Mouse (Mus musculus): ENCODE measurements at regions not wholly inside any gene's neighbourhood (a gene's known extent, or its start where the extent isn't known, plus 50 kb on each side); places are given as distances from the start of the nearest gene placed in this dataset.
A peak's percentile ranks its signal among the peaks of the same experiment; 100 is the strongest.

GRCm38 (mm10) chr15:97466110-97466509 lies 219.0 kb upstream of the Amigo2 start:
- Histone ChIP-seq H3K9ac (no peak overlapping the region), H3K27ac (no peak overlapping the region), H3K9me3 (no peaks in the 10 kb centered on the region), H3K4me2 (no peak overlapping the region), H3K36me3 (no peaks in the 10 kb centered on the region), H3K27me3 (replicated peaks) (no peaks in the 10 kb centered on the region), H3K4me3 (replicated peaks) (no peak overlapping the region), H3K4me1 (no peaks in the 10 kb centered on the region)
- no peak for ATAC-seq (ENCODE audit: insufficient read depth, low FRiP score, low read depth)
- WGBS: 62% methylated on average over 3 of the region's 3 CpGs

- H3K4me3 ChIP-seq (replicated peaks): no peak overlapping the region
- ATAC-seq (ENCODE audit: insufficient read depth, low FRiP score, low read depth): 0 out of 2 replicates have a peak, but pooled peaks have one; percentile 22
- H3K4me1 ChIP-seq: no peaks in the 10 kb centered on the region
- no peaks in the 10 kb centered on the region for H3K27me3 ChIP-seq (replicated peaks)
- H3K9me3 ChIP-seq: no peaks in the 10 kb centered on the region
- H3K9ac ChIP-seq: no peak overlapping the region
- H3K36me3 ChIP-seq: no peaks in the 10 kb centered on the region
- H3K4me2 ChIP-seq: no peak overlapping the region
- H3K27ac ChIP-seq: no peak overlapping the region
- 79% methylated on average over 8 of the region's 8 CpGs for WGBS
Observed at GRCm38 (mm10) chr15:97465366-97465765, 218.3 kb upstream of the Amigo2 start.

GRCm38 (mm10) chr15:97464737-97465136 lies 217.7 kb upstream of the Amigo2 start:
- Histone ChIP-seq H3K36me3 (no peaks in the 10 kb centered on the region), H3K4me1 (no peaks in the 10 kb centered on the region), H3K27me3 (replicated peaks) (no peaks in the 10 kb centered on the region), H3K27ac (no peak overlapping the region), H3K4me2 (no peak overlapping the region), H3K9me3 (no peaks in the 10 kb centered on the region), H3K4me3 (replicated peaks) (no peak overlapping the region), H3K9ac (no peak overlapping the region)
- no peak for ATAC-seq (ENCODE audit: insufficient read depth, low FRiP score, low read depth)
- 75% methylated on average over 9 of the region's 9 CpGs for WGBS

GRCm38 (mm10) chr15:97462587-97462986 lies 215.5 kb upstream of the Amigo2 start:
- no peak overlapping the region for H3K9ac ChIP-seq
- ATAC-seq (ENCODE audit: insufficient read depth, low FRiP score, low read depth): no peak
- H3K27ac ChIP-seq: no peak overlapping the region
- H3K4me1 ChIP-seq: no peaks in the 10 kb centered on the region
- no peak overlapping the region for H3K4me3 ChIP-seq (replicated peaks)
- H3K9me3 ChIP-seq: no peaks in the 10 kb centered on the region
- 54% methylated on average over 2 of the region's 2 CpGs for WGBS
- H3K36me3 ChIP-seq: no peaks in the 10 kb centered on the region
- no peak overlapping the region for H3K4me2 ChIP-seq
- H3K27me3 ChIP-seq (replicated peaks): no peaks in the 10 kb centered on the region

GRCm38 (mm10) chr15:97462006-97462405 lies 214.9 kb upstream of the Amigo2 start:
- H3K36me3 ChIP-seq: no peaks in the 10 kb centered on the region
- H3K9me3 ChIP-seq: no peaks in the 10 kb centered on the region
- H3K9ac ChIP-seq: no peak overlapping the region
- no peak overlapping the region for H3K4me3 ChIP-seq (replicated peaks)
- no peak overlapping the region for H3K27ac ChIP-seq
- H3K4me2 ChIP-seq: no peak overlapping the region
- no peak for ATAC-seq (ENCODE audit: insufficient read depth, low FRiP score, low read depth)
- 86% methylated on average over 7 of the region's 7 CpGs for WGBS
- no peaks in the 10 kb centered on the region for H3K4me1 ChIP-seq
- no peaks in the 10 kb centered on the region for H3K27me3 ChIP-seq (replicated peaks)

GRCm38 (mm10) chr15:97461060-97461459 lies 214.0 kb upstream of the Amigo2 start:
- Histone ChIP-seq H3K9ac (no peak overlapping the region), H3K9me3 (no peaks in the 10 kb centered on the region), H3K27me3 (replicated peaks) (no peaks in the 10 kb centered on the region), H3K27ac (no peak overlapping the region), H3K4me1 (no peaks in the 10 kb centered on the region), H3K36me3 (no peaks in the 10 kb centered on the region), H3K4me2 (no peak overlapping the region), H3K4me3 (replicated peaks) (no peak overlapping the region)
- 80% methylated on average over 7 of the region's 7 CpGs for WGBS
- ATAC-seq (ENCODE audit: insufficient read depth, low FRiP score, low read depth): no peak

- H3K27ac ChIP-seq: no peak overlapping the region
- ATAC-seq (ENCODE audit: insufficient read depth, low FRiP score, low read depth): no peak
- no peaks in the 10 kb centered on the region for H3K27me3 ChIP-seq (replicated peaks)
- no peak overlapping the region for H3K4me3 ChIP-seq (replicated peaks)
- H3K9me3 ChIP-seq: no peaks in the 10 kb centered on the region
- no peak overlapping the region for H3K4me2 ChIP-seq
- no peaks in the 10 kb centered on the region for H3K36me3 ChIP-seq
- H3K9ac ChIP-seq: no peak overlapping the region
- 79% methylated on average over 7 of the region's 7 CpGs for WGBS
- no peaks in the 10 kb centered on the region for H3K4me1 ChIP-seq
Observed at GRCm38 (mm10) chr15:97460360-97460719, 213.3 kb upstream of the Amigo2 start.

- H3K4me3 ChIP-seq (replicated peaks): no peak overlapping the region
- ATAC-seq (ENCODE audit: insufficient read depth, low FRiP score, low read depth): no peak
- no peaks in the 10 kb centered on the region for H3K4me1 ChIP-seq
- no peak overlapping the region for H3K9ac ChIP-seq
- no peaks in the 10 kb centered on the region for H3K9me3 ChIP-seq
- no peak overlapping the region for H3K27ac ChIP-seq
- no peaks in the 10 kb centered on the region for H3K27me3 ChIP-seq (replicated peaks)
- no peak overlapping the region for H3K4me2 ChIP-seq
- 84% methylated on average over 19 of the region's 19 CpGs for WGBS
- no peaks in the 10 kb centered on the region for H3K36me3 ChIP-seq
Observed at GRCm38 (mm10) chr15:97459606-97460359, 212.7 kb upstream of the Amigo2 start.

- Histone ChIP-seq H3K36me3 (no peaks in the 10 kb centered on the region), H3K9ac (no peak overlapping the region), H3K4me1 (no peaks in the 10 kb centered on the region), H3K27me3 (replicated peaks) (no peaks in the 10 kb centered on the region), H3K9me3 (no peaks in the 10 kb centered on the region), H3K27ac (no peak overlapping the region), H3K4me3 (replicated peaks) (no peak overlapping the region), H3K4me2 (no peak overlapping the region)
- no peak for ATAC-seq (ENCODE audit: insufficient read depth, low FRiP score, low read depth)
- WGBS: 63% methylated on average over 11 of the region's 11 CpGs
Observed at GRCm38 (mm10) chr15:97458748-97459221, 211.7 kb upstream of the Amigo2 start.

GRCm38 (mm10) chr15:97458139-97458747 lies 211.2 kb upstream of the Amigo2 start:
- Histone ChIP-seq H3K4me3 (replicated peaks) (no peak overlapping the region), H3K4me1 (no peaks in the 10 kb centered on the region)
- WGBS: 26% methylated on average over 17 of the region's 17 CpGs

GRCm38 (mm10) chr15:97457468-97457867 lies 210.4 kb upstream of the Amigo2 start:
- no peak for ATAC-seq (ENCODE audit: insufficient read depth, low FRiP score, low read depth)
- Histone ChIP-seq H3K27ac (no peak overlapping the region), H3K27me3 (replicated peaks) (no peaks in the 10 kb centered on the region), H3K9me3 (no peaks in the 10 kb centered on the region), H3K4me3 (replicated peaks) (no peak overlapping the region), H3K36me3 (no peaks in the 10 kb centered on the region), H3K9ac (no peak overlapping the region), H3K4me1 (no peaks in the 10 kb centered on the region), H3K4me2 (no peak overlapping the region)
- 84% methylated on average over 8 of the region's 8 CpGs for WGBS

More at GRCm38 (mm10) chr15:97458139-97458747, 211.2 kb upstream of the Amigo2 start:
- Histone ChIP-seq H3K9ac (no peak overlapping the region), H3K27me3 (replicated peaks) (no peaks in the 10 kb centered on the region), H3K4me2 (0 out of 2 replicates have a peak overlapping the region, but pooled peaks have one; percentile 10), H3K27ac (no peak overlapping the region), H3K9me3 (no peaks in the 10 kb centered on the region), H3K36me3 (no peaks in the 10 kb centered on the region)
- ATAC-seq (ENCODE audit: insufficient read depth, low FRiP score, low read depth): no peak

- ATAC-seq (ENCODE audit: insufficient read depth, low FRiP score, low read depth): no peak
- no peaks in the 10 kb centered on the region for H3K27me3 ChIP-seq (replicated peaks)
- H3K36me3 ChIP-seq: no peaks in the 10 kb centered on the region
- H3K4me1 ChIP-seq: no peaks in the 10 kb centered on the region
- no peak overlapping the region for H3K27ac ChIP-seq
- H3K4me3 ChIP-seq (replicated peaks): no peak overlapping the region
- no peak overlapping the region for H3K4me2 ChIP-seq
- H3K9me3 ChIP-seq: no peaks in the 10 kb centered on the region
- 87% methylated on average over 16 of the region's 16 CpGs for WGBS
- H3K9ac ChIP-seq: no peak overlapping the region
Observed at GRCm38 (mm10) chr15:97456991-97457390, 209.9 kb upstream of the Amigo2 start.
